Mouse (Mus musculus): Measurements from ENCODE around the gene Specc1l. TPM values are rescaled to one million over a fixed set of nuclear protein-coding genes. Genes with fewer than 3 reads are reported as not detected.
"Not testable (repeated sequence)": the region's sequence is repeated elsewhere in the genome, so short reads cannot be mapped to it uniquely, and the experiment has no call there.

Specc1l gene
- total RNA-seq, 2 experiments from 2014 or later: 32.1 to 34.9 TPM

GRCm38 (mm10) chr10:75264993-75265555 is 53.2 kb downstream of the Specc1l start:
- DNase-seq: no peak
- intact Hi-C loops (cut with DNase I): no loop called here

GRCm38 (mm10) chr10:75273020-75273419 is 61.1 kb downstream of the Specc1l start:
- DNase-seq: no peak
- intact Hi-C loops (cut with DNase I): no loop called here

GRCm38 (mm10) chr10:75276427-75277013 is 64.6 kb downstream of the Specc1l start:
- intact Hi-C loops (cut with DNase I): loop anchor here (5.0 kb wide), 1 partner anchor 161 kb away; no protein-coding TSS in a partner anchor
- DNase-seq: no peak

- DNase-seq: no peak
- intact Hi-C loops (cut with DNase I): loop anchor here (5.0 kb wide), 1 partner anchor 160 kb away; no protein-coding TSS in a partner anchor
Observed at GRCm38 (mm10) chr10:75277501-75277900, 65.6 kb downstream of the Specc1l start.

- intact Hi-C loops (cut with DNase I): loop anchor here (5.0 kb wide), 1 partner anchor 200 kb away; no protein-coding TSS in a partner anchor
Observed at GRCm38 (mm10) chr10:75282648-75283047, 70.8 kb downstream of the Specc1l start.

GRCm38 (mm10) chr10:75283821-75284220 is 71.9 kb downstream of the Specc1l start:
- intact Hi-C loops (cut with DNase I): loop anchor here (5.0 kb wide), 1 partner anchor 198 kb away; no protein-coding TSS in a partner anchor
- no peak for DNase-seq

More at GRCm38 (mm10) chr10:75282648-75283047, 70.8 kb downstream of the Specc1l start:
- DNase-seq: no peak

GRCm38 (mm10) chr10:75288579-75288978 is 76.7 kb downstream of the Specc1l start:
- intact Hi-C loops (cut with DNase I): no loop called here
- no peak for DNase-seq

- DNase-seq: no peak
- intact Hi-C loops (cut with DNase I): no loop called here
Observed at GRCm38 (mm10) chr10:75289392-75289791, 77.5 kb downstream of the Specc1l start.

- DNase-seq: no peak
- intact Hi-C loops (cut with DNase I): no loop called here
Observed at GRCm38 (mm10) chr10:75290650-75291049, 78.8 kb downstream of the Specc1l start.

- DNase-seq: no peak
- intact Hi-C loops (cut with DNase I): no loop called here
Observed at GRCm38 (mm10) chr10:75291338-75291737, 79.5 kb downstream of the Specc1l start.

- DNase-seq; intact Hi-C loops (cut with DNase I): not testable (repeated sequence)
Observed at GRCm38 (mm10) chr10:75292206-75292605, 80.3 kb downstream of the Specc1l start.

- no peak for DNase-seq
Observed at GRCm38 (mm10) chr10:75293288-75293687, 81.4 kb downstream of the Specc1l start.

GRCm38 (mm10) chr10:75294362-75294761 is 82.5 kb downstream of the Specc1l start:
- intact Hi-C loops (cut with DNase I): no loop called here
- no peak for DNase-seq

More at GRCm38 (mm10) chr10:75293288-75293687, 81.4 kb downstream of the Specc1l start:
- intact Hi-C loops (cut with DNase I): no loop called here

- intact Hi-C loops (cut with DNase I): no loop called here
- no peak for DNase-seq
Observed at GRCm38 (mm10) chr10:75294926-75295325, 83.1 kb downstream of the Specc1l start.

GRCm38 (mm10) chr10:75298608-75299007 is 86.7 kb downstream of the Specc1l start:
- intact Hi-C loops (cut with DNase I): no loop called here
- DNase-seq: no peak

GRCm38 (mm10) chr10:75299785-75300418 is 88.0 kb downstream of the Specc1l start:
- peak; percentile 53 to 55 for DNase-seq
- intact Hi-C loops (cut with DNase I): no loop called here

- intact Hi-C loops (cut with DNase I): no loop called here
- DNase-seq: peak in 1 of 2 experiments; percentile 8
Observed at GRCm38 (mm10) chr10:75301195-75301806, 89.4 kb downstream of the Specc1l start.

GRCm38 (mm10) chr10:75301937-75302336 is 90.1 kb downstream of the Specc1l start:
- intact Hi-C loops (cut with DNase I): no loop called here
- DNase-seq: peak in 1 of 2 experiments; percentile 10

GRCm38 (mm10) chr10:75302536-75302935 is 90.7 kb downstream of the Specc1l start:
- intact Hi-C loops (cut with DNase I): no loop called here

GRCm38 (mm10) chr10:75303324-75304048 is 91.6 kb downstream of the Specc1l start:
- DNase-seq: peak in 1 of 2 experiments; percentile 10
- intact Hi-C loops (cut with DNase I): no loop called here

More at GRCm38 (mm10) chr10:75302536-75302935, 90.7 kb downstream of the Specc1l start:
- peak in 1 of 2 experiments; percentile 11 for DNase-seq

All from gastrocnemius, postnatal 36 days (tissue).